Mouse (Mus musculus) embryonic facial prominence, embryonic 15.5 days (tissue): ENCODE data around the gene Cd38. TPM values are rescaled to one million over a fixed set of nuclear protein-coding genes. Genes with fewer than 3 reads are reported as not detected.

Source experiments
- ATAC-seq: fragments of 200-750 bp; cut with Nextera tagmentation; 2 replicates; pipeline ENCODE4 v1.8.0; 2017; ENCODE audit warnings: low read depth, moderate TSS enrichment; ENCODE audit not compliant: insufficient number of reproducible peaks, low FRiP score, low TSS enrichment
- H3K27ac ChIP-seq: fragments of 300-500 bp; sonication (generic); replicated peaks from 2 replicates; pipeline ENCODE4 v1.5.1; 2015; ENCODE audit warnings: mild to moderate bottlenecking, inconsistent platforms
- H3K27me3 ChIP-seq: fragments of 300-500 bp; sonication (generic); 2 replicates; pipeline ENCODE4 v1.6.1; 2015; ENCODE audit warnings: inconsistent platforms
- H3K36me3 ChIP-seq: fragments of 300-500 bp; sonication (generic); 2 replicates; pipeline ENCODE4 v1.6.1; 2015; ENCODE audit warnings: mild to moderate bottlenecking, inconsistent platforms
- H3K4me1 ChIP-seq: fragments of 300-500 bp; sonication (generic); 2 replicates; pipeline ENCODE4 v1.6.1; 2015; ENCODE audit warnings: inconsistent platforms
- H3K4me2 ChIP-seq: fragments of 300-500 bp; sonication (generic); replicated peaks from 2 replicates; pipeline ENCODE4 v1.6.1; 2015; ENCODE audit warnings: mild to moderate bottlenecking, inconsistent platforms
- H3K4me3 ChIP-seq: fragments of 300-500 bp; sonication (generic); replicated peaks from 2 replicates; pipeline ENCODE4 v1.5.1; 2015; ENCODE audit warnings: mild to moderate bottlenecking, inconsistent platforms
- H3K9ac ChIP-seq: fragments of 300-500 bp; sonication (generic); 2 replicates; pipeline ENCODE4 v1.6.1; 2015; ENCODE audit warnings: inconsistent platforms
- H3K9me3 ChIP-seq: fragments of 300-500 bp; sonication (generic); replicated peaks from 2 replicates; pipeline ENCODE4 v1.6.1; 2016; ENCODE audit warnings: inconsistent platforms
- WGBS: fragments of 180-500 bp; shearing (Covaris S2); methylation state at CpG from one replicate; pipeline ENCODE4 v1.1.7; 2015; 5-methylcytosine and 5-hydroxymethylcytosine counted together
- polyA plus RNA-seq: library from polyadenylated mRNA; unstranded; fragments of >200 nt; fragmentation: Nextera tagmentation; extraction: Ambion mirVana; gene quantifications from 2 replicates; pipeline ENCODE4 v1.2.1, GENCODE M21; 2015

The Cd38 gene
- 5.3 and 6.5 TPM in 2 replicates for polyA plus RNA-seq

DNA sequence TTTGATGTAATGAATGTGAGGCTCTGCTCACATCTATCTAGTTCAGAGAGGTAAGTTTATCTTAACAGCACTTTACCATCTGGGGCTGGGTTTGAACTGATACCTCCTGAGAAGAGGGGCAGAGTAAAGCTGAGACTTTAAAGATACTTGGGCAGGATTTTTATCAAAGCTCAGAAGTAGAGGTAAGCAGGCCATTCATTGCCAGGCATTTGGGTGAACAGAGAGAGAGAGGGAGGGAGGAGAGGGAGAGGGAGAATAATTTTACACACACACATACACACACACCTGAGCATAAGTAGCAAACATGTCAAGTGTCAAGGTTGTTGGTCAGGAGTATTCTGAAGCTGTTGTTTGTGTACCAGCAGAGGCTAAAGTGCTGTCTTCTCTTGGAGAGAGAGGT, at the start of gene Cd38:
Gene Cd38, plus strand, starts transcription at position 301 of the 400 bp plus-strand sequence.
- no peak within 1 kb of the TSS for H3K9ac ChIP-seq
- H3K9me3 ChIP-seq = no peaks in the 10 kb centered on the region
- H3K27me3 ChIP-seq = no peaks in the 10 kb centered on the region
- peak within 1 kb of the TSS; percentile 37 for H3K4me3 ChIP-seq
- peak within 1 kb of the TSS; percentile 61 for H3K4me2 ChIP-seq
- ATAC-seq = no peak
- H3K27ac ChIP-seq = no peak within 1 kb of the TSS
- peaks cover 9% of the 10 kb centered on the region; the same call in 1 of the 2 replicates for H3K4me1 ChIP-seq
- no peaks in the 10 kb centered on the region for H3K36me3 ChIP-seq

DNA sequence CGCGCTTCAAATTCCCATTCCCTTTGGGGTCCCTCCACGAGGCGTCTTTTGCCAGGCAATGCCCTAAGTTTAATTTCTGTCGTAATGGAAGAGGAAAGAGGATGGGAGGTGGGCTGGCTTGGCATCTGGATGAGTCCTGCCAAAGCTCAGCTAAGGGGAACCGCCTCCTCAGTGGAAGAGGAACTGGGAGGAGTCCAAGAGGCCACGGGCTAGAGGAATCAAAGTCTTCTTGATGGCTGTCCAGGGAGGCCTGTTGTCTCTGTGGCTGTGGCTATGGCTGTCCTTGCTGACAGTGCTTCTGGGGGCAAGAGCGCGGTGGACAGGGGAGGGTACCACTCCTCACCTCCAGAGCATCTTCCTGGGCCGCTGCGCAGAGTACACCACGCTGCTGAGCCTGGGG, 49.7 kb upstream of the Cd38 start, which contains the start of gene Bst1:
Gene Bst1, plus strand, starts transcription at position 191 of the 400 bp plus-strand sequence.
- H3K36me3 ChIP-seq = no peaks in the 10 kb centered on the region
- H3K9me3 ChIP-seq = no peaks in the 10 kb centered on the region
- 0 out of 2 replicates have a peak, but pooled peaks cover 4% of the 10 kb centered on the region for H3K4me1 ChIP-seq
- no peak within 1 kb of the TSS for H3K4me3 ChIP-seq
- H3K4me2 ChIP-seq = no peak within 1 kb of the TSS
- H3K27ac ChIP-seq = no peak within 1 kb of the TSS
- 47% methylated on average over 12 of the region's 12 CpGs for WGBS
- ATAC-seq = no peak
- H3K9ac ChIP-seq = no peak within 1 kb of the TSS
- no peaks in the 10 kb centered on the region for H3K27me3 ChIP-seq

DNA sequence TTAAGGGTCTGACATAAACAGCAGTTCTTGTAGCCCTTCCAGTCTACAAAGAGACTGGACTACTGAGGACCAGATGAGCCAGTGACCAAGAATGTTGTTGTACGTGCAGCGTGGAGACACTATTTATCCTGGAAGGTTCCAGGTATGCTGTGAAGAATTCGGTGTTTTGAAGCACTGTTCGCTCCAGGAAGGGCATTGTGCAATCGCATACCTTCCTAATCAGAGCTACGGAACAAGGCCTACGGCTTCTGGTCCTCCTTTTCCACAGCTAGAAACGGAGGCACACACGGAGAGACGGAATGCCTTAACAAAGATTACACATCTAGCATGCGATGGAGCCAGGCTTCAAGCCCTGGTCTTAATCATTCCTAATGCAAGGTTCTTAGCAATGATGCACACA, 47.6 kb upstream of the Cd38 start:
- H3K4me3 ChIP-seq = no peak overlapping the region
- no peak overlapping the region for H3K27ac ChIP-seq
- H3K9ac ChIP-seq = no peak overlapping the region
- ATAC-seq = no peak
- H3K27me3 ChIP-seq = no peaks in the 10 kb centered on the region
- H3K4me2 ChIP-seq = no peak overlapping the region
- H3K36me3 ChIP-seq = no peaks in the 10 kb centered on the region
- 0 out of 2 replicates have a peak, but pooled peaks cover 4% of the 10 kb centered on the region for H3K4me1 ChIP-seq
- no peaks in the 10 kb centered on the region for H3K9me3 ChIP-seq
- 79% methylated on average over 11 of the region's 11 CpGs for WGBS

DNA sequence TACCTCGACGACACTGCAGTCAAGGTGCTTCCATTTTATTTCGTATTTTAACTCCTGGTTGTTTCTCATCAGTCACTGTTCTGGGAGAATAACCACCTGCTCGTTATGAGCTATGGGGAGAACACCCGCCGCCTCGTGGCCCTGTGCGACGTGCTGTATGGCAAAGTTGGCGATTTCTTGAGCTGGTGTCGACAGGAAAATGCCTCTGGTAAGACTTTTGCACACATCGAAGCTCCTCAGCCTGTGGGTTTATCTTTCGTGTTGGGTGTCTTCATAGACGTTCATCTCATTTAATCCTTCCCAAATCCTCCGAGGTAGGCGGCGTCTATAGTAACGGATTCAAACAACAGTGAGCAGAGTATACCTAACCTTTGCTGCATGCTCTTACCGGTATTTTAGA, 46.8 kb upstream of the Cd38 start, which contains the start of gene Fbxl5:
Gene Fbxl5, minus strand, starts transcription at position 101 of the 400 bp plus-strand sequence.
- Histone ChIP-seq H3K36me3 (no peaks in the 10 kb centered on the region), H3K27ac (no peak within 1 kb of the TSS), H3K4me1 (0 out of 2 replicates have a peak, but pooled peaks cover 4% of the 10 kb centered on the region), H3K4me2 (no peak within 1 kb of the TSS), H3K4me3 (no peak within 1 kb of the TSS), H3K27me3 (no peaks in the 10 kb centered on the region), H3K9me3 (no peaks in the 10 kb centered on the region), H3K9ac (no peak within 1 kb of the TSS)
- ATAC-seq = no peak
- WGBS = 78% methylated on average over 19 of the region's 19 CpGs

DNA sequence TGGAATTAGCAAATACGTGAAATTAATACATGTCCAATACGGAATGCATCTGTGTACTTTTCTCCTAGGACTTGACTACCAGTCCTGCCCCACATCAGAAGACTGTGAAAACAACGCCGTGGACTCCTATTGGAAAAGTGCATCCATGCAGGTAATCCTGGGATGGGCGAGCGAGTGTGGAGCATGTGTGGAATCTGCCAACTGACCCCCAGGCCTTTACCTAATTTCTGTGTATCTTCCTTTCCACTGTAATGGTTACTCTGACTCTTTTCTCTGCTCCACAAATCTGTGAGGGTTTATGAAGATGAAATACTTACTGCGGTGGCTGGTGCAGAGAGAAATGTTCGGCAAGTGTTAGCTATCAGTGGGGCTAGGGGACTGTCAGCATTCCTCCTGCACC, 46.2 kb upstream of the Cd38 start:
- WGBS = 75% methylated on average over 8 of the region's 8 CpGs

DNA sequence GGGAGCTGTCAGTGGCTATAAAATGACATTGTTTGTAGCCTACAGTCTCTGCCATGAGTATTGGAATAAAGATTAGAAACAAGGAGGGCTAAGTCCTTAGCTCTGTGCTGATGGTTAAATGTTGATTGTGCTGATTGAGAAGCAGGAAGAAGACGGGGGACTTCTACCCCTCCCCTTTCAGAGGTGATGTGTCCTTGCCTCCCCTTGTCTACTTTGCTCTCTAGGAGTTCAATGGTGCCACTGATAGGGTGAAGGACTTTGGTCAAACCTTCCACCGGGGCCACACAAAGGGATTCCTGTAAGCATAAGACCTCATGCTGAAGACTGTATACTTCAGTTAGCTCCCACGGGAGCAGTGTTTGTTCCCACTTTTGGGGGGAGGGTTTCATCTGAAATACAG, 45.5 kb upstream of the Cd38 start:
- Histone ChIP-seq H3K4me3 (no peak overlapping the region), H3K4me2 (no peak overlapping the region), H3K27me3 (no peaks in the 10 kb centered on the region), H3K27ac (no peak overlapping the region), H3K36me3 (no peaks in the 10 kb centered on the region), H3K4me1 (0 out of 2 replicates have a peak, but pooled peaks cover 4% of the 10 kb centered on the region), H3K9ac (no peak overlapping the region), H3K9me3 (no peaks in the 10 kb centered on the region)
- WGBS = 75% methylated on average over 3 of the region's 3 CpGs
- no peak for ATAC-seq

More for the DNA sequence above, 46.2 kb upstream of the Cd38 start:
- Histone ChIP-seq H3K9ac (no peak overlapping the region), H3K9me3 (no peaks in the 10 kb centered on the region), H3K27me3 (no peaks in the 10 kb centered on the region), H3K27ac (no peak overlapping the region), H3K4me2 (no peak overlapping the region), H3K36me3 (no peaks in the 10 kb centered on the region), H3K4me1 (0 out of 2 replicates have a peak, but pooled peaks cover 4% of the 10 kb centered on the region), H3K4me3 (no peak overlapping the region)
- no peak for ATAC-seq

DNA sequence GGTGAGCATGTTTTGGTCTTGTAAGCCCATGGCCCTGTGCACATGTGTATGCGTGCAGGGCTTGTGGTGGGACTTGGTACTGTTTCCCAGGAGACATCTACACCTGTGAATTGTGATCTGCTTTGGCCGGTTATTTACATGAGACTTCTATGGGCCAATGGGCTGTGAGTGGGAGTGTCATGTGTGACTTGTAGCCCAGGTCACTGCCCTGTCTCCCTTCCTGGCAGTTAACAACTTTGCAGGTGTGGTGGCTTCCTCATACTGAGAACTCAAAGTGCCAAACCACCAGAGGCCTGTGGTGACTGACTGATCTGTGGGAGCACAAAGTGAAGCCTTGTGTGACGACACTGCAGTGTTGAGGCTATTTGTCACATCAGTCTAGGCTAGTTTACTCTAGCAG, 43.8 kb upstream of the Cd38 start:
- WGBS = 90% methylated on average over 3 of the region's 3 CpGs
- ATAC-seq = no peak

DNA sequence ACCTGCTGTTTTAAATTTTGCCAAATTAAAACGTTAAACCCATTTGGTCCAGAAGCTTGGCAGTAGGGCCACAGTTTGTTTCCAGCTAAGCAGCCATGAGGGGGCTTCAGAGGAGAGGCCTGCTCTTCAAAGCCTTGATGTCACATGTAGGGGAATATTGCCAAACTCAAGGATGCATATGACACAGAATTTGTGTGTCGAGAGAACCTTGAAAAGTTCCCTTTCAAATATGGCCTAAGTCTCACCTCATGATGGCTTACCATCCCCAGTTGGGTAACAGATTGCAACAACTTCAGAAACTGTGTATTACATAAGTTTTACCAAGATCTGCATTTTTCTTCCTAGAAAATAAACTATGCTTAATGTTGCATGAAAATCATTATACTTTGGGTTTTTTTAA, 41.5 kb upstream of the Cd38 start:
- no peaks in the 10 kb centered on the region for H3K4me1 ChIP-seq
- no peak overlapping the region for H3K4me2 ChIP-seq
- H3K9ac ChIP-seq = no peak overlapping the region
- H3K36me3 ChIP-seq = no peaks in the 10 kb centered on the region
- no peak overlapping the region for H3K4me3 ChIP-seq
- H3K27me3 ChIP-seq = no peaks in the 10 kb centered on the region
- WGBS = 78% methylated on average over 2 of the region's 2 CpGs
- ATAC-seq = no peak
- H3K27ac ChIP-seq = no peak overlapping the region
- H3K9me3 ChIP-seq = no peaks in the 10 kb centered on the region

More for the DNA sequence above, 43.8 kb upstream of the Cd38 start:
- H3K9ac ChIP-seq = no peak overlapping the region
- H3K27me3 ChIP-seq = no peaks in the 10 kb centered on the region
- H3K27ac ChIP-seq = no peak overlapping the region
- no peaks in the 10 kb centered on the region for H3K4me1 ChIP-seq
- no peaks in the 10 kb centered on the region for H3K36me3 ChIP-seq
- H3K4me2 ChIP-seq = no peak overlapping the region
- no peaks in the 10 kb centered on the region for H3K9me3 ChIP-seq
- no peak overlapping the region for H3K4me3 ChIP-seq

DNA sequence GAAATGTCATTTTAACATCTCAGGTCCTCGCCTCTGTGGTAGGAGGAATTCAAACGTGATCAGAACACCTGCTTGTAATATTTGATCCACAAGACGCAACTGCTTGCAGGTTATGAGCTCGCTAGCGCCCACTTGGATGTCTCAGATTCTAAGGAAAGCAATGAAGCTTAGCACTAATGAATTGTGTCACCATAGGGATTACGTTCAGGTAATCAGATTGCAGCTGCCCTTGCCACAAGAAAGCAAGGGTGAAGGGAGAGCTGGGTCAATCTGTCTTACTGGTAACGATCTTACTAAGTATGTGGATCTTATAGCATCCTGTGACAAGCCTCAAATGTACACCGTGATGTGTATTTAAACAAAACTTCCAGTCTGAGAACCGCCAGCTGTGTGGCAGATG, 41.0 kb upstream of the Cd38 start:
- Histone ChIP-seq H3K27me3 (no peaks in the 10 kb centered on the region), H3K4me2 (no peak overlapping the region), H3K4me3 (no peak overlapping the region), H3K9me3 (no peaks in the 10 kb centered on the region), H3K9ac (no peak overlapping the region), H3K4me1 (no peaks in the 10 kb centered on the region), H3K27ac (no peak overlapping the region), H3K36me3 (no peaks in the 10 kb centered on the region)
- no peak for ATAC-seq
- WGBS = 69% methylated on average over 9 of the region's 9 CpGs

DNA sequence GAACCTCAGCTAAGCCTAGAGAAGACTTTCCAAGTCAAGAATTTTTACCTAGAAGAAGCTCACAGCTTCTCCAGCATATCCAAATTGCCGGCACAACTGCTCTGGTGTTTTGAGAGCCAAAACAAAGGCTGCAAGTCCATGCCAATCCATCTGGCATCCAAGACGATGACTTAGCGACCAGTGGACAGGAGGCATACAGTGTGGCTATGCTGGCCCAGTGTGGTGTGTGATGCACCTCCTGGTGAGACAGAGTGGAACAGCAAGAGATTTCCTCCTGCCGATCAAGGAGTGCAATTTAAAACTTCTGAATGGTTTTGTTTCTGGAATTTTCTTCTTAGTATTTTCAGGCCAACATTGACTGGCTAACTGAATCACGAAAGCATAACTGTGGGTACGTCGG, 31.8 kb upstream of the Cd38 start:
- WGBS = 86% methylated on average over 7 of the region's 7 CpGs
- Histone ChIP-seq H3K9me3 (no peaks in the 10 kb centered on the region), H3K4me1 (no peaks in the 10 kb centered on the region), H3K9ac (no peak overlapping the region), H3K4me2 (no peak overlapping the region), H3K36me3 (no peaks in the 10 kb centered on the region), H3K27ac (no peak overlapping the region), H3K4me3 (no peak overlapping the region), H3K27me3 (no peaks in the 10 kb centered on the region)
- no peak for ATAC-seq

DNA sequence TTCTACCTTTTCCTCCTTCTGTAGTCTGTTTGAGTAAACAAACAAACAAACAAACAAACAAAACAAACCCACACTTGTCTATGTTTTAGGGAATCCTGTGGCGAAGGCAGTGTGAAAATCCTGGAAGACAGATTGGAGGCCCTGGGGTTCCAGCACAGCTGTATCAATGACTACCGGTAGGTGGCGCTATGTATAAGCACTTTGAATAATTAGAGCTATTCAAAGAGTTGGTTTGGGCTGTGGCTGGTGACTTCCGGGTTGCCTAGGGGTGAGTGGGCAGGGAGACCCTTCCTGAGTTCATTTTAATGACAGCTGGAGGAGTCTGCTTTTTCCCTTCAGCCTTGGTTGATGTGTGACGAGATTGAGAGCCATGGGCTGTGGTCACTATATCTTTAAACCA, 31.0 kb upstream of the Cd38 start:
- Histone ChIP-seq H3K9me3 (no peaks in the 10 kb centered on the region), H3K27me3 (no peaks in the 10 kb centered on the region), H3K4me3 (no peak overlapping the region), H3K4me2 (no peak overlapping the region), H3K9ac (no peak overlapping the region), H3K27ac (no peak overlapping the region), H3K36me3 (no peaks in the 10 kb centered on the region), H3K4me1 (no peaks in the 10 kb centered on the region)
- 50% methylated on average over 5 of the region's 5 CpGs for WGBS
- no peak for ATAC-seq
